ENCODE assay signal across 16 mouse cellular contexts in genomic region chr2:77907164-77907563, GRCm38 (mm10). TPM values are rescaled to one million over a fixed set of nuclear protein-coding genes. Genes with fewer than 3 reads are reported as not detected.
A peak's percentile ranks its signal among the peaks of the same experiment; 100 is the strongest.
DNase-seq lines count a peak whose midpoint lies in the region.
"Had no signal": no experiment of that assay in that cellular context is flagged by ENCODE, and none has a peak within 500 bp of the region (broad histone marks: within the 10 kb centered on the region; RNA-seq: fewer than 3 reads in every experiment).

No protein-coding gene starts in this region.

- peak; percentile 69 for DNase-seq in 3T3-L1 (ENCODE audit: low read depth, low spot score)
- peak; percentile 79 for DNase-seq in adipocyte (ENCODE audit: low spot score)
- DNase-seq in heart, postnatal 4 days = no peak
- no peak for DNase-seq in testis, postnatal 10 days (ENCODE audit: low spot score)
- DNase-seq: adrenal gland, adult 2 months; adrenal gland, adult 8-10 months; adrenal gland, postnatal 10 days; adrenal gland, postnatal 14 days; adrenal gland, postnatal 25 days; adrenal gland, postnatal 36 days; B cell, adult 2 months; cerebellum, adult 11 months; cerebellum, adult 11-12 months; cerebellum, adult 18-20 months; cerebellum, adult 2 months; cerebellum, adult 8-10 months had no signal

RNA-seq across cellular contexts. Expression of gene Cwc22, which starts 39.0 kb away (rescaled TPM):
- total RNA-seq in heart, postnatal 4 days (2021) = 10 to 100 TPM; 22.6 to 23.9 TPM

Comparison
In these comparisons a context has a peak if more than half of its experiments do, and no peak if none do; other contexts are left out.
1. DNase-seq: peak in 3T3-L1 (single experiment) and adipocyte (single experiment); none in heart, postnatal 4 days (single experiment) and testis, postnatal 10 days (single experiment).